Mouse (Mus musculus) midbrain, embryonic 14.5 days (tissue): ENCODE measurements around the gene Dtx2. TPM values are rescaled to one million over a fixed set of nuclear protein-coding genes. Genes with fewer than 3 reads are reported as not detected.
A peak's percentile ranks its signal among the peaks of the same experiment; 100 is the strongest.

Source experiments
- ATAC-seq: fragments of 200-750 bp; cut with Nextera tagmentation; 2 replicates; pipeline ENCODE4 v1.8.0; 2017; ENCODE audit warnings: moderate number of reproducible peaks, moderate library complexity; ENCODE audit not compliant: low FRiP score, low TSS enrichment
- DNase-seq: peaks from one replicate; pipeline ENCODE4 v3.0.0-alpha.2; 2015
- H3K27ac ChIP-seq: fragments of 300-500 bp; sonication (generic); replicated peaks from 2 replicates; pipeline ENCODE4 v1.5.1; 2014; ENCODE audit warnings: mild to moderate bottlenecking, low read depth, low read length, moderate library complexity
- H3K27me3 ChIP-seq: fragments of 300-500 bp; sonication (generic); 2 replicates; pipeline ENCODE4 v1.6.1; 2014; ENCODE audit warnings: low read length, control low read depth, mixed read lengths; ENCODE audit not compliant: control insufficient read depth, insufficient read depth
- H3K36me3 ChIP-seq: fragments of 300-500 bp; sonication (generic); 2 replicates; pipeline ENCODE4 v1.6.1; 2014; ENCODE audit warnings: low read length, control low read depth; ENCODE audit not compliant: control insufficient read depth, insufficient read depth
- H3K4me1 ChIP-seq: fragments of 300-500 bp; sonication (generic); 2 replicates; pipeline ENCODE4 v1.6.1; 2014; ENCODE audit warnings: mild to moderate bottlenecking, antibody characterized with exemption, low read length, control low read depth; ENCODE audit not compliant: control insufficient read depth, insufficient read depth
- H3K4me2 ChIP-seq: fragments of 300-500 bp; sonication (generic); 2 replicates; pipeline ENCODE4 v1.6.1; 2014; ENCODE audit warnings: mild to moderate bottlenecking, low read length, moderate library complexity
- H3K4me3 ChIP-seq: fragments of 300-500 bp; sonication (generic); replicated peaks from 2 replicates; pipeline ENCODE4 v1.5.1; 2014; ENCODE audit warnings: low read depth, low read length
- H3K9ac ChIP-seq: fragments of 300-500 bp; sonication (generic); replicated peaks from 2 replicates; pipeline ENCODE4 v1.6.1; 2014; ENCODE audit warnings: mild to moderate bottlenecking, low read length, moderate library complexity
- H3K9me3 ChIP-seq: fragments of 300-500 bp; sonication (generic); 2 replicates; pipeline ENCODE4 v1.6.1; 2016; ENCODE audit warnings: low read length, control low read depth, mixed read lengths; ENCODE audit not compliant: control insufficient read depth
- WGBS: fragments of 180-500 bp; shearing (Covaris S2); extraction: QIAGEN DNeasy Blood & Tissue Kit; methylation state at CpG from one replicate; pipeline ENCODE4 v1.1.7; 2014; 5-methylcytosine and 5-hydroxymethylcytosine counted together
- polyA plus RNA-seq: library from polyadenylated mRNA; unstranded; fragments of >200 nt; fragmentation: Nextera tagmentation; extraction: Ambion mirVana; gene quantifications from 2 replicates; pipeline ENCODE4 v1.2.1, GENCODE M21; 2014

Gene Dtx2
- polyA plus RNA-seq, 1 experiment from 2014 or later: 23.0 TPM

DNA sequence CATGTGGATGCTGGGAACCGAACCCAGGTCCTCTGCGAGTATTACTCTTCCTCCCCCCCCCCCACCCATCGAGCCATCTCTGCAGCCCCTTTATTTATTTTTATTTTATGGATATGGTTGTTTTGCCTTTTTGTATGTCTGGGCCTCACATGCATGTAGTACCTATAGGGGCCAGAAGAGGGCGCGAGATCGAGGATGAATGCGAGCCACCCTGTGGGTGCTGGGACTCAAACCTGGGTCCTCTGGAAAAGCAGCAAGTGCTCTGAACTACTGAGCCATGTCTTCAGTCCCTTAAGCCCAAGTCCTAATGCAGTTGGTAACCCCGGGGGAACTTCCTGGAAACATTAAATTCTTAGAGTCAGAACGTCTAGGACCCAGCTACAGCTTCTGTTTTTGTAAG is 27.7 kb upstream of the Dtx2 start:
- Histone ChIP-seq H3K4me1 (peaks cover 3% of the 10 kb centered on the region; the same call in 1 of the 2 replicates), H3K9me3 (no peaks in the 10 kb centered on the region), H3K4me2 (no peak overlapping the region), H3K4me3 (no peak overlapping the region), H3K9ac (no peak overlapping the region), H3K27ac (no peak overlapping the region), H3K27me3 (0 out of 2 replicates have a peak, but pooled peaks cover 4% of the 10 kb centered on the region), H3K36me3 (no peaks in the 10 kb centered on the region)
- ATAC-seq (no peak), DNase-seq (no peak)
- 71% methylated on average over 9 of the region's 9 CpGs for WGBS

DNA sequence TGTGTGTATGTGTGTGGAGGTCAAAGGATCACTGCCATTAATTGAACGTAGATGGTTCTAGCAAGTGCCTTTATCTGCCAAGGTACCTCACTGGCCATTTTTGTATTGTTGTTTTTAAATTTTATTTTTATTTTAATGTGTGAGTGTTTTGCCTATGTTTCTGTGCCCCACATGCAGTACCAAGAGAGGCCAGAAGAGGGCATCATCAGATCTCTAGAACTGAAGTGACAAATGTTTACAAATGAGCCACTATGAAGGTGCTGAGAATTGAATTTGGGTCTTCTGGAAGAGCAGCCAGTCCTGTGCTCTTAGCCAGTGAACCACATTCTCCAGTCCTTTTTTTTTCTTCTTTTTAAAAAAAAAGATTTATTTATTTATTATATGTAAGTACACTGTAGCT is 25.8 kb upstream of the Dtx2 start:
- Histone ChIP-seq H3K4me2 (no peak overlapping the region), H3K9ac (no peak overlapping the region), H3K4me1 (peaks cover 3% of the 10 kb centered on the region; the same call in 1 of the 2 replicates), H3K4me3 (no peak overlapping the region), H3K9me3 (no peaks in the 10 kb centered on the region), H3K27ac (no peak overlapping the region), H3K27me3 (0 out of 2 replicates have a peak, but pooled peaks cover 4% of the 10 kb centered on the region), H3K36me3 (no peaks in the 10 kb centered on the region)
- ATAC-seq (no peak), DNase-seq (peak; percentile 56)
- WGBS: 76% methylated on average over 1 of the region's 1 CpGs

DNA sequence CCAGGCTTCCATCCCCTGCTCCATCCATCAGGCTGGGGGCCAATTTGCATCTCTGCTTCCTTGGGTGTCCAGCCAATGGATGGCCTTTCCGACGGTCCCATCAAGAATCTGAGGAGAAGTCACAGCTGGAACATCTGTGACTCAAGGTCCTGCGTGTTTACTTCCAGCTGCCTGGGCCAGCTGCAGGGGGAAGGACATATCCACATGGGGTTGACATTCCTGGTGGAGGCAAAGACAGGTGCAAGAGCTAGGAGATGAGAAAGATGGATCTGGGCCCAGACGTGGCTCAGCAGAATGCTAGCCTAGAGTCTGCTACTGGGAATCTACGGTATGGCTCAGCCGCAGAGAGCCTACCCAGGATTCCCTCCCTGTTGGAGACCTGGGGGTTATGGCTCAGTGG is 24.4 kb upstream of the Dtx2 start:
- Histone ChIP-seq H3K4me3 (no peak overlapping the region), H3K36me3 (no peaks in the 10 kb centered on the region), H3K4me1 (peaks cover 3% of the 10 kb centered on the region; the same call in 1 of the 2 replicates), H3K4me2 (no peak overlapping the region), H3K27me3 (0 out of 2 replicates have a peak, but pooled peaks cover 4% of the 10 kb centered on the region), H3K9me3 (no peaks in the 10 kb centered on the region), H3K9ac (no peak overlapping the region), H3K27ac (no peak overlapping the region)
- DNase-seq (no peak), ATAC-seq (no peak)
- WGBS: 83% methylated on average over 6 of the region's 6 CpGs

DNA sequence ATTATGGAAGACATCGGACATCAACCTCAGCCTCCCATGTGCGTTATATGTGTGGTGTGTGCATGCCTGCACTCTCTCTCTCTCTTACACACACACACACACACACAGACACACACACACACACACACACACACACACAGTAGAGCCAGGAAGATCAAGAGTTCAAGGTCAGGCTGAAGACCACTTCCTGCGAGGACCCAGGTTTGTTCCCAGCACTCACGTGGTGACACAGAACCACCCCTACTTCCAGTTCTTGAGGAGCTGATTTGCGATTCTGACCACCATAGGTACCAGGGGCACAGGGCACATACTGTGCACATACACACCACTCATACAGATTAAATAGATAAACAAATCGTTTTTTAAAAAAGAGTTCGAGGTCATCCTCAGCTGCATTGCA is 22.7 kb upstream of the Dtx2 start:
- no peak overlapping the region for H3K4me3 ChIP-seq
- H3K27ac ChIP-seq: no peak overlapping the region
- WGBS: 95% methylated on average over 7 of the region's 7 CpGs
- H3K4me2 ChIP-seq: no peak overlapping the region
- H3K36me3 ChIP-seq: no peaks in the 10 kb centered on the region
- H3K4me1 ChIP-seq: no peaks in the 10 kb centered on the region
- no peaks in the 10 kb centered on the region for H3K9me3 ChIP-seq
- DNase-seq (no peak), ATAC-seq (no peak)
- no peak overlapping the region for H3K9ac ChIP-seq
- no peaks in the 10 kb centered on the region for H3K27me3 ChIP-seq

DNA sequence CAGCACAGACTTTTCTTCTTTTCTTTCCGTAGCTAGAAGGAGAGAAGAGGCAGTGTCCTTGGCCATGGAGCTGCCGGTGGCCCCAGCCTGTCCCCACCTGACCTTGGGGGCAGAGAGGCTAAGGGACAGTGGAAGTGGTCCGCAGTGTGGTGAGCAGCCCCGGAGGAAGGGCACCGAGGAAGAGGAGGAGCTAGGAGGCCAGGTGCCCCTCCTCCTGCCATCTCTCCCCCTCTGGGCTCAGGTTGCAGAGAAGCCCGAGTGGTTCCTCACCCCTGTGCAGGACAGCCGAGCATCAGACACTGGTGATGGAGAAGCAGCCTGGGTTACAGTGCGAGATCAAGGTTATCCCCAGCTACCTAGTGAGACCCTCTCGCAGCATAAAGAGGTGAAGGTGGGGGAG is 20.2 kb upstream of the Dtx2 start, which contains the start of gene Ssc4d:
Gene Ssc4d, minus strand, starts transcription at position 167 of the 400 bp plus-strand sequence.
- H3K27me3 ChIP-seq: no peaks in the 10 kb centered on the region
- ATAC-seq: no peak
- WGBS: 17% methylated on average over 9 of the region's 9 CpGs
- H3K4me3 ChIP-seq: no peak within 1 kb of the TSS
- H3K9me3 ChIP-seq: no peaks in the 10 kb centered on the region
- no peak within 1 kb of the TSS for H3K9ac ChIP-seq
- no peak for DNase-seq
- no peaks in the 10 kb centered on the region for H3K4me1 ChIP-seq
- H3K36me3 ChIP-seq: no peaks in the 10 kb centered on the region
- no peak within 1 kb of the TSS for H3K4me2 ChIP-seq
- H3K27ac ChIP-seq: no peak within 1 kb of the TSS

DNA sequence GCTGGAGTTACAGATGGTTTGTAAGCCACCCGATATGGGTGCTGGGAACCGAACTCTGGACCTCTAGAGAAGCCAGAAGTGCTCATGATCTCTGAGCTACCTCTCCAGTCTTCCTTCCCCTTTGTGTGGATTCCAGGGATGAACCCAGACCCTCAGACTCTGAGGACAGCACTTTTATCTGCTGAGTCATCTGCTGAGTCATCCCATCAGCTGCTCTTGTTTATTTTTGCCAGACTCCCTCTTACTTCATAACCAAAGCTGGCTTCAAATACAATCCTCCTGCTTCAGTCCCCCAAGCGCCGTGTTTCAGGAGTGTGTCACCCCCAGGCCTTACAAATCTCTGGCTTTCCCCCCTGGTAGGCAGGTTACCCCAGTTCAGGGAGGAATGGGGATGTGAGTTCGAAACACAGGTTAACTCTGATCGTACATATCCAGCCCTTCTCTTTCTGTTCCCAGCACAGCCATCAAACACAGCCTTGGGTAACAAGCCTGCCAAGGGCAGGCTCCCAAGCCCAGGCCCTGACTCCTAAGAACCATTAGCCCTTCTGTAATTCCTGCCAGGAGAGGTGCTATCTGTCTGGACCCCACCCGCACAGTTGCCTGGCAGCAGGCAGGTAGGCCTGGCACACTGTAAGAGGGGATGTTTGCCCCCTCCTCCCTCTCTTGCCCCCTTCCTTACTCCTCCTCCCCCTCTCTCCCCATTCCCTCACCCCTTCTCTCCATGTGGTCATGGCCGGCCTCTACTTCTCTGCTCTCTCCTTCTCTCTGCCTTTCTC is 18.5 kb upstream of the Dtx2 start:
- Histone ChIP-seq H3K27me3 (no peaks in the 10 kb centered on the region), H3K36me3 (no peaks in the 10 kb centered on the region), H3K9ac (no peak overlapping the region), H3K9me3 (no peaks in the 10 kb centered on the region), H3K4me1 (no peaks in the 10 kb centered on the region), H3K27ac (no peak overlapping the region), H3K4me3 (no peak overlapping the region), H3K4me2 (no peak overlapping the region)
- ATAC-seq (no peak), DNase-seq (no peak)
- WGBS: 93% methylated on average over 8 of the region's 8 CpGs

DNA sequence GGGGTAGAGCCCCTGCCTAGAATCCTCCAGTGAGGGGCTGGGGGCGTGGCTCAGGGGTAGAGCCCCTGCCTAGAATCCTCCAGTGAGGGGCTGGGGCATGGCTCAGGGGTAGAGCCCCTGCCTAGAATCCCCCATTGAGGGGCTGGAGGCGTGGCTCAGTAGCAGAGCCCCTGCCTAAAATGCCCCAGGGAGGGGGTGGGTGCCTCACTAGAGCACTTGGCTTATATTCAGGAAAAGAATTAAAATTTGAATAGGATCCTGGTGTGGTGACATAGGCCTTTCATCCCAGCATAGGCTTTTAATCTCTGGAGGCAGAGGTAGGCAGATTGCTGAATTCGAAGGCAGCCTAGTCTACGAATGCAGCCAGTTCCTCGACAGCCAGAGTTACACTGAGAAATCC is 15.2 kb upstream of the Dtx2 start:
- Histone ChIP-seq H3K27ac (no peak overlapping the region), H3K4me3 (no peak overlapping the region), H3K27me3 (no peaks in the 10 kb centered on the region), H3K36me3 (no peaks in the 10 kb centered on the region), H3K9me3 (no peaks in the 10 kb centered on the region), H3K4me1 (no peaks in the 10 kb centered on the region), H3K4me2 (no peak overlapping the region), H3K9ac (no peak overlapping the region)
- DNase-seq (no peak), ATAC-seq (no peak)
- WGBS: 70% methylated on average over 5 of the region's 5 CpGs

DNA sequence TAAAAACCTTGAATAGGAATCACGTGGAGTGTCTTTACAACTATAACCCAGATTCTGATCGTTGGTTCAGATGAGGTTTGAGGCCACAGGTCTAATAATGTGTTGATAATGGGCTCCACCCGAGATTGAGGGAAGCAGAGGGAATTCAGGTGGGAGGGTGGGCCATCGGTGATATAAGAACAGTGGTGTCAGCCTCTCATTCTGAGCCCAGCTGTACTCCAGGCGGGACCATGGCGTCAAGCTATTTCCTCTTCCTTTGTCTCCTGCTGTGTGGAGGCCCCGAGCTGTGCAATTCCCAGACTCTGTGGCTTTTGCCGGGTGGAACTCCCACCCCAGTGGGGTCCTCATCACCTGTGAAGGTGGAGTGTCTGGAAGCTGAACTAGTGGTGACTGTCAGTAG is 14.7 kb upstream of the Dtx2 start, which contains the start of gene Zp3:
Gene Zp3, plus strand, starts transcription at position 196 of the 400 bp plus-strand sequence.
- Histone ChIP-seq H3K36me3 (no peaks in the 10 kb centered on the region), H3K4me2 (no peak within 1 kb of the TSS), H3K9me3 (no peaks in the 10 kb centered on the region), H3K27me3 (no peaks in the 10 kb centered on the region), H3K4me3 (no peak within 1 kb of the TSS), H3K4me1 (no peaks in the 10 kb centered on the region), H3K9ac (no peak within 1 kb of the TSS), H3K27ac (no peak within 1 kb of the TSS)
- DNase-seq (no peak), ATAC-seq (no peak)
- 82% methylated on average over 8 of the region's 8 CpGs for WGBS

DNA sequence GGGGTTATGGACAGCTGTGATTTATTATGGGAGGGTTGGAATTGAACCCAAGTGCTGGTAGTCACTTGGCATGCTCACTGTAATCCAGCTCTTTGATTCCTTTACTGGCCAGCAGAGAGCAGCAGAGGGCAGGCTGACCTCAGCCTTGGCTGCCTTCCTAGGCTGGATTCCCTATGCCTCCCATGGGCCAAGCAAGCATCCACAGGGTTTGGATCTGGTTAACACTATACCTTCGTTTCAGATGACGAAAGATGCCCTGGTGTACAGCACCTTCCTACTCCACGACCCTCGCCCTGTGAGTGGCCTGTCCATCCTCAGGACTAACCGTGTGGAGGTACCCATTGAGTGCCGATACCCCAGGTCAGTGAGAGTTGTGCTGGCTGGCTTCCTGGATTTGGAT is 12.2 kb upstream of the Dtx2 start:
- Histone ChIP-seq H3K4me1 (no peaks in the 10 kb centered on the region), H3K4me2 (no peak overlapping the region), H3K4me3 (no peak overlapping the region), H3K9ac (no peak overlapping the region), H3K36me3 (no peaks in the 10 kb centered on the region), H3K27ac (no peak overlapping the region), H3K27me3 (no peaks in the 10 kb centered on the region), H3K9me3 (no peaks in the 10 kb centered on the region)
- ATAC-seq: no peak
- WGBS: 40% methylated on average over 6 of the region's 6 CpGs
- DNase-seq: peak; percentile 78
